Mouse (Mus musculus) testis, postnatal 14 days (tissue): ENCODE data around the gene Dhh.

Source experiments
- DNase-seq: peaks from one replicate; pipeline ENCODE4 v3.0.0; 2021; ENCODE audit warnings: low spot score

The Dhh gene

GRCm38 (mm10) chr15:98916016-98916415, 17.7 kb upstream of the Dhh start:
- no peak for DNase-seq

GRCm38 (mm10) chr15:98914903-98915302, 16.6 kb upstream of the Dhh start:
- no peak for DNase-seq

- DNase-seq = no peak
Observed at GRCm38 (mm10) chr15:98904692-98905091, 6.4 kb upstream of the Dhh start.

GRCm38 (mm10) chr15:98902600-98902999, 4.3 kb upstream of the Dhh start:
- no peak for DNase-seq

GRCm38 (mm10) chr15:98901530-98901929, 3.2 kb upstream of the Dhh start:
- DNase-seq = no peak

- no peak for DNase-seq
Observed at GRCm38 (mm10) chr15:98897495-98897894, 845 bp downstream of the Dhh start.

- peak; percentile 84 for DNase-seq
Observed at GRCm38 (mm10) chr15:98895635-98896589, 2.4 kb downstream of the Dhh start.

GRCm38 (mm10) chr15:98894746-98895634, 3.4 kb downstream of the Dhh start:
- DNase-seq = no peak

- no peak for DNase-seq
Observed at GRCm38 (mm10) chr15:98893940-98894745, 4.2 kb downstream of the Dhh start, which contains the start of gene Rhebl1. Rhebl1 (minus strand) TSS chr15:98894540.

- DNase-seq = no peak
Observed at GRCm38 (mm10) chr15:98893036-98893435, 5.3 kb downstream of the Dhh start.

GRCm38 (mm10) chr15:98891907-98892606, 6.3 kb downstream of the Dhh start:
- peak; percentile 70 for DNase-seq

- no peak for DNase-seq
Observed at GRCm38 (mm10) chr15:98891198-98891742, 7.1 kb downstream of the Dhh start.

- DNase-seq = no peak
Observed at GRCm38 (mm10) chr15:98887526-98887925, 10.8 kb downstream of the Dhh start.

GRCm38 (mm10) chr15:98886667-98887387, 11.5 kb downstream of the Dhh start:
- no peak for DNase-seq

- DNase-seq = no peak
Observed at GRCm38 (mm10) chr15:98884106-98884505, 14.2 kb downstream of the Dhh start.

- DNase-seq = no peak
Observed at GRCm38 (mm10) chr15:98883661-98884060, 14.7 kb downstream of the Dhh start.

- no peak for DNase-seq
Observed at GRCm38 (mm10) chr15:98881656-98882008, 16.7 kb downstream of the Dhh start.

GRCm38 (mm10) chr15:98880978-98881655, 17.2 kb downstream of the Dhh start:
- peak; percentile 91 for DNase-seq

GRCm38 (mm10) chr15:98877331-98877730, 21.0 kb downstream of the Dhh start:
- no peak for DNase-seq
